Mouse (Mus musculus): ENCODE results near the gene Dnm3. TPM values are rescaled to one million over a fixed set of nuclear protein-coding genes. Genes with fewer than 3 reads are reported as not detected.

The Dnm3 gene
- 14.7 and 18.0 TPM in 2 replicates for polyA plus RNA-seq (2012; rRNA removed)
- 21.9 and 27.9 TPM in 2 replicates for polyA plus RNA-seq (2014; fragmentation: Nextera tagmentation; extraction: Ambion mirVana)

DNA sequence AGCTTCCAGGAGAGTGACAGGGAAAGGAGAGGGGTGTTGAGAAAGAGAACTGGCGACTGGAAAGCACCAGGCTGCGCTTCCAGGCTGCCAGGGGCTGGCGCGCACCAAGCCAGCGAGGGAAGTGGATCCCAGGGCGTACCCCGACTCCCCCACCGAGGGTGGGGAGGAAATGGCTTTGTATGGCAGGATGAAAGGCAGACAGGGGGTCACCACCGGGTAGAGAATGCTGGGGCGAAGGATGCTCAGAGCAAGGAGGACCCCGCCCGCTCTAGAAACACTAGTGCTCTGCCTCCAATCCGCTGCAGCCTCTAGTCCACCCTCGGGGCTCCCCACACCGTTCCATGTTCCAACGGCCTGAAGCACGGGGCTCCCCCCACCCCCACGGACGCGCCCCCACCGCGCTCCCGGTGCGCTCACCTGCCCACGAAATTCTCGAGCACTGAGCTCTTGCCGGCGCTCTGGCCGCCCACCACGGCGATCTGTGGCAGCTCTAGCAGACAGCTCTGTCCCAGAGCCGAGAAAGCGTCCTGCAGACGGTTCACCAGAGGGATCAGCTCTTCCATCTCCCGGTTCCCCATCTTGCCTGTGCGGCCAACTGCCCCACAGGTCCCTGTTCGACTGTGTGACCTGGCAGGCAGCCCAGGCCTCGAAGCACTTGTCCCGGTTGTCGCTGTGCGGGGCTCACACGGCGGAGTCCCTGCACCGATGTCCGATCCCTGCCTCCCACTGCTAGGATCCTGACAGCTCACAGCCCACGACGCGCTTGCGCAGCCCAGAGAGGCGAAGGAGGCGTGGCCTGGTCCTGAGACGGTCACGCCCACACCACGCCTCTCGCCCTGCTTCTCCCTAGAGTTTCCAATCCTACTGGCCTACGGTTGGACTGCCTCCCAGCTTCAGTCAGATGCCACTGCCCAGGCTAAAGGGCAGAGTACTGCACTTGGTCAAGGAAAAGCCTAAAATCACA is at the start of gene Dnm3:
Gene Dnm3 (minus strand): TSS at position 789 of the 964 bp plus-strand sequence.
- TF ChIP-seq POLR2A (IDR thresholded peaks at IDR 0.05; ENCODE audit: borderline replicate concordance, extremely low read depth, insufficient read depth, insufficient read length): no peak
- Histone ChIP-seq H3K4me1 (ENCODE audit: control insufficient read depth, insufficient read depth, low read length) (no peaks in the 10 kb centered on the region; the same call in 1 of the 2 replicates), H3K27me3 (ENCODE audit: control insufficient read depth, insufficient read depth, low read length) (peaks cover 14% of the 10 kb centered on the region), H3K9me3 (ENCODE audit: control insufficient read depth, low read length) (no peaks in the 10 kb centered on the region), H3K4me3 (replicated peaks; ENCODE audit: low read length) (peak within 1 kb of the TSS; percentile 63), H3K36me3 (ENCODE audit: control insufficient read depth, insufficient read depth, low read length) (no peaks in the 10 kb centered on the region), H3K4me2 (replicated peaks; ENCODE audit: low read depth, low read length, severe bottlenecking) (peak within 1 kb of the TSS; percentile 99), H3K9ac (ENCODE audit: low read depth, low read length, severe bottlenecking) (peak within 1 kb of the TSS; percentile 51), H3K27ac (replicated peaks; ENCODE audit: low read depth, low read length) (no peak within 1 kb of the TSS)
- ATAC-seq (ENCODE audit: low FRiP score, low read depth): peak; percentile 95
- DNase-seq (ENCODE audit: low spot score): peak; percentile 91
- under 1% methylated on average over 46 of the region's 56 CpGs for WGBS

DNA sequence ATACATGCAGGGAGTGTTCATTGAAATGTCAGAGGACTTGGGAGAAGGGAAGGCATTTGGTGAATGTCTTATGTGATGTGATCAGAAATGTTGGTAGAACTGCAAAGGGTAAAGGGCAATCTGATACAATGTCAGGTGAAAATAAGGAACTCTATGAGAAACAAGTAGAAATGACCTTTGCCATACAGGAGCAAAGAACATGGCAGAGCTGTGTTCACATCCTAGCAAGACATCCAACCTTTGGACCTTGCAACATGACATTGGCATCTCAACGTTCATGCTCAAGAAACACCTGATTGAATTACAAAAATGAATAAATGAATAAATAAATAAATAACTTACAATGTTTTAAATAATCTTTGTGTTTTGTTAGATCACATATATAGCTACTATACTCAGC is 37.3 kb upstream of the Dnm3 start:
- H3K36me3 ChIP-seq (ENCODE audit: control insufficient read depth, insufficient read depth, low read length): no peaks in the 10 kb centered on the region
- no peak overlapping the region for H3K4me3 ChIP-seq (replicated peaks; ENCODE audit: low read length)
- no peak overlapping the region for H3K27ac ChIP-seq (replicated peaks; ENCODE audit: low read depth, low read length)
- H3K9me3 ChIP-seq (ENCODE audit: control insufficient read depth, low read length): no peaks in the 10 kb centered on the region
- TF ChIP-seq POLR2A (IDR thresholded peaks at IDR 0.05; ENCODE audit: borderline replicate concordance, extremely low read depth, insufficient read depth, insufficient read length): no peak
- WGBS: 93% methylated on average over 1 of the region's 1 CpGs
- no peak for ATAC-seq (ENCODE audit: low FRiP score, low read depth)
- DNase-seq (ENCODE audit: low spot score): no peak
- no peaks in the 10 kb centered on the region for H3K4me1 ChIP-seq (ENCODE audit: control insufficient read depth, insufficient read depth, low read length)
- H3K4me2 ChIP-seq (replicated peaks; ENCODE audit: low read depth, low read length, severe bottlenecking): no peak overlapping the region
- H3K27me3 ChIP-seq (ENCODE audit: control insufficient read depth, insufficient read depth, low read length): no peaks in the 10 kb centered on the region
- H3K9ac ChIP-seq (ENCODE audit: low read depth, low read length, severe bottlenecking): no peak overlapping the region

DNA sequence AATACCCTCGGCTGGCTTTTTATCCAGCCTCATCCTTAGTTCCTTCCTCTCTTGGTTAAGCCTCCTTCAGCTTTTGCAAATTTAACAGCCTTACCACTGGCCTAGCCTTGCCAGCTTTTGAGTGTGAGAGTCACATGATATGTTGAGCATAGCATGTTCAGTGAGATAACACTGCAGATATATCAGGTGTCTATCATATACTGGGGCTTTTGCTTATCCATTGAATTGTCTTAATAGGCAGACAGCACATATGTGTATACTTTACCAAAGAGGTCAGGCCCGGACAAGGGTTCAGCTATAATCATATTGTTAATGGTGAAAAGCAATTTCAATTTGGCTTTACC is 32.2 kb upstream of the Dnm3 start:
- H3K4me3 ChIP-seq (replicated peaks; ENCODE audit: low read length): no peak overlapping the region
- ATAC-seq (ENCODE audit: low FRiP score, low read depth): no peak
- no peaks in the 10 kb centered on the region for H3K9me3 ChIP-seq (ENCODE audit: control insufficient read depth, low read length)

DNA sequence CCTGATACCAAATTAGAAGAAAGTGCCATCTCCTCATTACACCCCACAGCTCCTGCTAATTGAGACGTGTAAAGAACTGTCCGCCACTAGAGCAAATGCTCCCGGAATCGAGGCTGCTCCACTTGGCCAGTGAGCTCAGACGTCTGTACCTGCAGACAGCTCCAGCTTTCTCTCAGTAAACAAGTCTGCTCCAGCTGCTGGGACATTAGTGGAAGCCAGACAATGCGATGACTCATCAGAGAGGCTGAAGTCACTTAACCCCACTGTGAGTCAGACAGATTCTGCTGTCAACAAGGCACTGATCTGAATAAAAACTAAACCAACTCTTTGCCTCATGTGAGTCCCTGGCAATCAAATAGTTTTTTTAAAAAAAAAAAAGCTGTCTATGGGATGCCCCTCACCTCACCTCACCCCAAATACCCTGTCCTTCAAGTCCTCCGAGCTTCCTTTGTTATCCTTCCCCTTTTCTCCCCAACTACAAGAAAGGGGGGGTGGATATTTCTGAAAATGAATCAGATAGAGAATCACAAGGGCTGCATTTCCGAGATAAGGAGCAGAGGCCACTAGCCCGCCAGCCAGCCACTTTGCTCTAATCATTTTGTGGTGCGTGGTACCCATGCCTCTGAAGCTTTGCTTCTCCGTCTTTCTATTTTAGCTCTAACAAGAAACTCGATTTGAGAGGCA is 31.6 kb upstream of the Dnm3 start:
- H3K4me2 ChIP-seq (replicated peaks; ENCODE audit: low read depth, low read length, severe bottlenecking): no peak overlapping the region
- H3K9me3 ChIP-seq (ENCODE audit: control insufficient read depth, low read length): no peaks in the 10 kb centered on the region
- no peaks in the 10 kb centered on the region for H3K36me3 ChIP-seq (ENCODE audit: control insufficient read depth, insufficient read depth, low read length)
- 56% methylated on average over 12 of the region's 12 CpGs for WGBS
- TF ChIP-seq POLR2A (IDR thresholded peaks at IDR 0.05; ENCODE audit: borderline replicate concordance, extremely low read depth, insufficient read depth, insufficient read length): no peak
- no peaks in the 10 kb centered on the region for H3K4me1 ChIP-seq (ENCODE audit: control insufficient read depth, insufficient read depth, low read length)
- no peak overlapping the region for H3K4me3 ChIP-seq (replicated peaks; ENCODE audit: low read length)
- no peak for ATAC-seq (ENCODE audit: low FRiP score, low read depth)
- H3K9ac ChIP-seq (ENCODE audit: low read depth, low read length, severe bottlenecking): no peak overlapping the region
- H3K27me3 ChIP-seq (ENCODE audit: control insufficient read depth, insufficient read depth, low read length): no peaks in the 10 kb centered on the region
- no peak overlapping the region for H3K27ac ChIP-seq (replicated peaks; ENCODE audit: low read depth, low read length)
- DNase-seq (ENCODE audit: low spot score): peak; percentile 7

More for the DNA sequence above, 32.2 kb upstream of the Dnm3 start:
- H3K27ac ChIP-seq (replicated peaks; ENCODE audit: low read depth, low read length): no peak overlapping the region
- H3K36me3 ChIP-seq (ENCODE audit: control insufficient read depth, insufficient read depth, low read length): no peaks in the 10 kb centered on the region
- H3K4me1 ChIP-seq (ENCODE audit: control insufficient read depth, insufficient read depth, low read length): no peaks in the 10 kb centered on the region
- no peak overlapping the region for H3K9ac ChIP-seq (ENCODE audit: low read depth, low read length, severe bottlenecking)
- 76% methylated on average over 2 of the region's 2 CpGs for WGBS
- no peaks in the 10 kb centered on the region for H3K27me3 ChIP-seq (ENCODE audit: control insufficient read depth, insufficient read depth, low read length)
- no peak for TF ChIP-seq POLR2A (IDR thresholded peaks at IDR 0.05; ENCODE audit: borderline replicate concordance, extremely low read depth, insufficient read depth, insufficient read length)
- H3K4me2 ChIP-seq (replicated peaks; ENCODE audit: low read depth, low read length, severe bottlenecking): no peak overlapping the region
- DNase-seq (ENCODE audit: low spot score): no peak

DNA sequence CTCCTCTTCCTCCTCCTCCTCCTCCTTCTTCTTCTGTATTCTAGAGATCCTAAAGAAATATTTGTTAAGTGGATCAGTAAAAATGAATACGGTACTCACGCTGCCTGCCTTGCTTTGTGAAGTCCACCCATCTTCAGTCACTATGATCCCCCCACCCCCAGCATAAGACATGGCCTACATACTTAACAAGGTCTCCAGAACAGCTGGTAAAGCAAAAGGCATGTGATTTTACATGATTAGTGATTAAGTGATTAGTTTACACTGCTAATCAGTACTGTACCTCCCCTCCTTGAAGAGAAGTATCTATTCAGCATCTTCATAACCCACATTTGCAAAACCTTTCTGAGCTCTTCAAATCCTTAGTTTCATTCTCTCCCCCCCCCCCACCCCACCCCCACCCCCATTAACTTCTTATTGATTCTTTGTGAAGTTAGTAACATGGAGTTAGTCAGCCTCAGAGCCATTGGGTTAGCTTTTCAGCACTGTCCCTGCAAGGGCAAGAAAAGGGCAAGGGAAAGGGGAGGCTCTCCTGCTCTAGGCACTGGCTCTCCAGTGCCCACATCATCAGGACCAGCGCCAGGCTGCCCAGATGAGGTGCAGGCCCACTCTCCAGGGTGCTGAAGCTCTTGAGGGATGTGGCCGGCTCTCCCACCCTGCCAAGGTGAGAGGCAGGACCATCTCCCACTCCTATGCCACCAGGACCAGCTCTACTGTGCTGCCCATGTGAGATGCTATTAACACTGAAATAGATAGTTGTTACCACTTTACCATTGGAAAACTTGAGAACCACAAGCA is 30.6 kb upstream of the Dnm3 start:
- WGBS: 69% methylated on average over 4 of the region's 4 CpGs
- no peak overlapping the region for H3K27ac ChIP-seq (replicated peaks; ENCODE audit: low read depth, low read length)
- no peaks in the 10 kb centered on the region for H3K27me3 ChIP-seq (ENCODE audit: control insufficient read depth, insufficient read depth, low read length)
- no peak for TF ChIP-seq POLR2A (IDR thresholded peaks at IDR 0.05; ENCODE audit: borderline replicate concordance, extremely low read depth, insufficient read depth, insufficient read length)
- H3K4me2 ChIP-seq (replicated peaks; ENCODE audit: low read depth, low read length, severe bottlenecking): no peak overlapping the region
- H3K4me3 ChIP-seq (replicated peaks; ENCODE audit: low read length): no peak overlapping the region
- ATAC-seq (ENCODE audit: low FRiP score, low read depth): no peak
- no peaks in the 10 kb centered on the region for H3K36me3 ChIP-seq (ENCODE audit: control insufficient read depth, insufficient read depth, low read length)
- DNase-seq (ENCODE audit: low spot score): no peak
- no peaks in the 10 kb centered on the region for H3K9me3 ChIP-seq (ENCODE audit: control insufficient read depth, low read length)
- no peaks in the 10 kb centered on the region for H3K4me1 ChIP-seq (ENCODE audit: control insufficient read depth, insufficient read depth, low read length)
- H3K9ac ChIP-seq (ENCODE audit: low read depth, low read length, severe bottlenecking): no peak overlapping the region

All from limb, embryonic 14.5 days (tissue).